Mouse (Mus musculus) midbrain, embryonic 16.5 days (tissue): Measurements from ENCODE around the gene Grm3. TPM values are rescaled to one million over a fixed set of nuclear protein-coding genes. Genes with fewer than 3 reads are reported as not detected.

Experiments
- ATAC-seq: fragments of 200-750 bp; cut with Nextera tagmentation; 2 replicates; pipeline ENCODE4 v1.8.0; 2017; ENCODE audit warnings: moderate TSS enrichment
- H3K27ac ChIP-seq: fragments of 300-500 bp; sonication (generic); 2 replicates; pipeline ENCODE4 v1.5.1; 2014; ENCODE audit warnings: mild to moderate bottlenecking, low read length, mixed read lengths
- H3K27me3 ChIP-seq: fragments of 300-500 bp; sonication (generic); 2 replicates; pipeline ENCODE4 v1.6.1; 2014; ENCODE audit warnings: low read depth, low read length, mixed read lengths; ENCODE audit not compliant: control insufficient read depth, insufficient read depth
- H3K36me3 ChIP-seq: fragments of 300-500 bp; sonication (generic); 2 replicates; pipeline ENCODE4 v1.6.1; 2014; ENCODE audit warnings: mild to moderate bottlenecking, low read length, moderate library complexity, mixed read lengths; ENCODE audit not compliant: control insufficient read depth, insufficient read depth
- H3K4me1 ChIP-seq: fragments of 300-500 bp; sonication (generic); 2 replicates; pipeline ENCODE4 v1.6.1; 2014; ENCODE audit warnings: mild to moderate bottlenecking, low read length, mixed read lengths; ENCODE audit not compliant: control insufficient read depth, insufficient read depth
- H3K4me2 ChIP-seq: fragments of 300-500 bp; sonication (generic); 2 replicates; pipeline ENCODE4 v1.6.1; 2014; ENCODE audit warnings: mild to moderate bottlenecking, low read length, mixed read lengths
- H3K4me3 ChIP-seq: fragments of 300-500 bp; sonication (generic); 2 replicates; pipeline ENCODE4 v1.5.1; 2014; ENCODE audit warnings: low read depth, mild to moderate bottlenecking, low read length, moderate library complexity, mixed read lengths
- H3K9ac ChIP-seq: fragments of 300-500 bp; sonication (generic); 2 replicates; pipeline ENCODE4 v1.6.1; 2014; ENCODE audit warnings: low read depth, low read length, mixed read lengths
- H3K9me3 ChIP-seq: fragments of 300-500 bp; sonication (generic); replicated peaks from 2 replicates; pipeline ENCODE4 v1.6.1; 2014; ENCODE audit warnings: mild to moderate bottlenecking, low read length, mixed read lengths; ENCODE audit not compliant: control insufficient read depth, poor library complexity, severe bottlenecking
- WGBS: fragments of 180-500 bp; shearing (Covaris S2); extraction: QIAGEN DNeasy Blood & Tissue Kit; methylation state at CpG from one replicate; pipeline ENCODE4 v1.1.7; 2014; 5-methylcytosine and 5-hydroxymethylcytosine counted together
- polyA plus RNA-seq: library from polyadenylated mRNA; unstranded; fragments of >200 nt; fragmentation: Nextera tagmentation; extraction: Ambion mirVana; gene quantifications from 2 replicates; pipeline ENCODE4 v1.2.1, GENCODE M21; 2015

Grm3 gene
- polyA plus RNA-seq, 1 experiment from 2014 or later: 82.6 TPM

DNA sequence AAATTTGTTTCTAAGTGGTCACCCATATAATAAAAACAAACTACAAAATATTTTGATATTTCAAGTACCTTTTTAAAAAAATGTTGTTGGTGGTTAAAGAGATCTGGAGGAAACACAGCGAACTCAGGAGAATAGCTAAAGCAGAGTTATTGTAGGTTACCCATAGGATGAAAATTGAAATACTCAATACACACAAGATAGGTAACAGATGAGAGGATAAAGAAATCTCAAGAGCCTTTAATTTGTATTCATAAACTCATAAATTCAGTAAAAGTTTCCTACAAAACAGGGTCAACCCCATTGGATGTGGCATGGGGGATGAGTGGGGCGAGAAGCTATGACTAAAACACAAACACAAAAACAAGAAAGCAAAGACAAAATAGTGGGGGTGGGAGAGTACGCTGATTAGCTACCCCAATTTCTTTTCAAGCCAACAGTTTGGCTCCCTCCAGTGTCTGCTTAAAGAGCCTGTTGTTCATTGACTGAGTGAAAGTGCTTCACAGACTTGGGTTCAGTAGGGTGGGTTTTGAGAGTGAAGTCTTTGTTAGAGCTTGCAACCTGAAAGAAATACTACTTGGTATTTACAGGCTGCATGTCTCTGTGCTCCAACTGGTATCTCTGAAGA, 21.5 kb downstream of the Grm3 start:
- Histone ChIP-seq H3K27me3 (no peaks in the 10 kb centered on the region), H3K9ac (no peak overlapping the region), H3K27ac (no peak overlapping the region), H3K4me2 (no peak overlapping the region), H3K36me3 (no peaks in the 10 kb centered on the region), H3K4me1 (no peaks in the 10 kb centered on the region), H3K9me3 (0 out of 2 replicates have a peak, but pooled peaks cover 2% of the 10 kb centered on the region), H3K4me3 (no peak overlapping the region)
- WGBS: 20% methylated on average over 3 of the region's 3 CpGs
- peak; percentile 68 for ATAC-seq

DNA sequence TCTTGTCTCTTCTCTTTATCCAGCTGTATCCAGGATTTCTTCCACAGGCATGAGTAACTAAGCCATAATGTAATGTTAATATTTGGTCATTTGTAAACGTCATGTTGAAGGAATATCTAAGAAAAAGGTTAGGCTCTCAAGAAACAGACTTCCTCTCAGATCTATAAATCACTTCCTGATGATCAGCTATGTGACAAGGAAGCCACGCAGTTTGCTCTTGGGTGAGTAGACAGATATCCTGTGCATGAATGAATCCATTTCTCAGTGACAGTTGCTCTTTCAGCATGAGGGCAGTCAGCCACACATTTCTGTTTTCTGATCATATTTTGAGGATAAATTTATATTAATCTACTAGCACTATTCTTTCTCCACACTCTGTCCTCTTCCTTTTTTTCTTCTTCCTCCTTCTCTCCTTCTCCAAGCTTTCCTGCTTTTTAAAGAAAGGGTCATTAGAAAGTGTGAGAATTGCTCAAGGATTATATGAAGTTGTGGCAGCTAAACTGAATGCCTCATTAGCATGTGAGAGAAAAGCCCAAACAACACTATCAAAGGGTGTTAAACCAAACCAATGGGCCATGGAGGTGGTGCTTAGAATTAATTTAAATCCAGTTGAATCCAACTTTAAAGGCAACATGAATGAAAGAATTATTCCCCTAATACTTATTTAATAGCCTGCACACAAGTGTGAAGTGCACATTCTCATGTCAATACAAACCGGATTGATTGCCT, 22.1 kb downstream of the Grm3 start:
- Histone ChIP-seq H3K27me3 (no peaks in the 10 kb centered on the region), H3K4me2 (no peak overlapping the region), H3K27ac (peak overlapping the region; percentile 35), H3K4me3 (no peak overlapping the region), H3K4me1 (no peaks in the 10 kb centered on the region), H3K9ac (no peak overlapping the region), H3K9me3 (0 out of 2 replicates have a peak, but pooled peaks cover 2% of the 10 kb centered on the region), H3K36me3 (no peaks in the 10 kb centered on the region)
- 9% methylated on average over 3 of the region's 3 CpGs for WGBS
- ATAC-seq: 0 out of 2 replicates have a peak, but pooled peaks have one; percentile 62

DNA sequence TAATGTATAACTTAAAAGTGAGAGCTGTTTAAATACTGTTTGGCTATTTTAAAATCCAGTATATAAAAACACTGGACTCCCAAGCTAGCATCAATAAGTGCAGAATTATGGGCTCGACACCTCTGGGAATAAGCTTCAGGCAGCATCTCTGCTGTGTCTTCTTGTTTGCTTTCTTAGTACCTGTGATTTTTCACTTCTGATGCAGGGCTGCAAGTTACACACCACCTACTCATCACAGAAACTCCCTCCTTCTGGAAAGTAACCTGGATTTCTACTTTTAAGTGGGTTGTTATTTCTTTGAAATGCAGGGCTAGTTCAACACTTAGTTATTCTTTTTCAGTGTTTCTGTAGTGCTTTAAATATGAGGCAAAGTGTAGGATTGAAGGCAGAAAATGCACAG, 32.6 kb downstream of the Grm3 start:
- Histone ChIP-seq H3K27me3 (no peaks in the 10 kb centered on the region), H3K4me3 (no peak overlapping the region), H3K27ac (no peak overlapping the region), H3K9me3 (no peaks in the 10 kb centered on the region), H3K4me2 (no peak overlapping the region), H3K9ac (no peak overlapping the region), H3K4me1 (no peaks in the 10 kb centered on the region), H3K36me3 (no peaks in the 10 kb centered on the region)
- WGBS: 84% methylated on average over 1 of the region's 1 CpGs
- ATAC-seq: no peak

DNA sequence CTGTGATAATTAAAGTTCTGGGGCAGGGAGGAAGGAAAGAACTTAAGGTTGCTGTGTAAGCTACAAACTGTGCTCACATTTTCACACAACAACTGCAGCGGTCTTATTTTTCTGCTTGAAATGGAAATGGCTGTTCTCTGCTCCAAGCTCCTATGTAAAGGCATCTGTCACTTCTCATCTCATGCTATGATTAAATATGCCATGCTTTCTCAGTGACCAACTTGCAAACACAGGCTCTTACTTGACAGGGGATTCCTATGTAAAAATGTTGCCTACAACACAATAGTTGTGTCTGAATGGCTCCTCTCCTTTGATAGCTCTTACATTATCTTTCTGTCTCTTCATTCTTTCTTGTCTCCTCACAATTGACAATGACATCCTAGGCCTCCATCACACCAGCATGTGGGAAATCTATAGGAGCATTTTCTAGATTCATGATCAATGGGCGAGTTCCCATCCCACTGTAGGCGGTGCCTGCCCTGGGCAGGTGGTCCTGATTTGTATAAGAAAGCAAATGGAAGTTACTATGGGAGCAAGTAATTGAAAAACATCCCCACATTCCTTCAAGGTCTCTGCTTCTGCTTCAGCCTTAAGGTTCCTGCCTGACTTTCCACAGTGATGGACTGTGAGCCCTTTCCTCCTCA, 34.2 kb downstream of the Grm3 start:
- no peak overlapping the region for H3K9ac ChIP-seq
- no peaks in the 10 kb centered on the region for H3K9me3 ChIP-seq
- H3K27me3 ChIP-seq: no peaks in the 10 kb centered on the region
- 0 out of 2 replicates have a peak, but pooled peaks have one; percentile 21 for ATAC-seq
- 14% methylated on average over 3 of the region's 3 CpGs for WGBS
- no peaks in the 10 kb centered on the region for H3K36me3 ChIP-seq
- H3K27ac ChIP-seq: 0 out of 2 replicates have a peak overlapping the region, but pooled peaks have one; percentile 34
- no peak overlapping the region for H3K4me3 ChIP-seq
- H3K4me1 ChIP-seq: no peaks in the 10 kb centered on the region
- H3K4me2 ChIP-seq: no peak overlapping the region

DNA sequence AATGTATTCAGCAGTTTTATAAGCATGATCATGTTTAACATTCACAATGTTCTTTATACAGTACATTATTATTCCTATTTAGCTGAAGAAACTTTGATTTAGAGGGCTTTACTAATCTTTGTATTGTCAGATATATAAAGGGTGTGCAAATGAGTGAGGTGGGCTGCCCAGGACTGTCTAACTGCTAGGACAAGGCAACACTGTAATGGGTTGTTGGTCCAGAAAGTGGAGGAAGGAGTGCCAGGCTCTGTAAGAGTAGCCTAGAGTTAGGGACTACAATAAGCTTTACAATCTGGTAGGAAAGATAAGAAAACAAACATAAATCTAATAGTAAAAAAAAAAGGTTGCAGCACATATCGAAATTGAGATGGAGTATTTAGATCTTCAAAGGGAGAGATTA, 34.8 kb downstream of the Grm3 start:
- Histone ChIP-seq H3K4me2 (no peak overlapping the region), H3K4me3 (no peak overlapping the region), H3K9me3 (no peaks in the 10 kb centered on the region), H3K27me3 (no peaks in the 10 kb centered on the region), H3K9ac (no peak overlapping the region), H3K4me1 (no peaks in the 10 kb centered on the region), H3K36me3 (no peaks in the 10 kb centered on the region), H3K27ac (no peak overlapping the region)
- 13% methylated on average over 1 of the region's 1 CpGs for WGBS
- peak; percentile 80; the same call in 1 of the 2 replicates for ATAC-seq

DNA sequence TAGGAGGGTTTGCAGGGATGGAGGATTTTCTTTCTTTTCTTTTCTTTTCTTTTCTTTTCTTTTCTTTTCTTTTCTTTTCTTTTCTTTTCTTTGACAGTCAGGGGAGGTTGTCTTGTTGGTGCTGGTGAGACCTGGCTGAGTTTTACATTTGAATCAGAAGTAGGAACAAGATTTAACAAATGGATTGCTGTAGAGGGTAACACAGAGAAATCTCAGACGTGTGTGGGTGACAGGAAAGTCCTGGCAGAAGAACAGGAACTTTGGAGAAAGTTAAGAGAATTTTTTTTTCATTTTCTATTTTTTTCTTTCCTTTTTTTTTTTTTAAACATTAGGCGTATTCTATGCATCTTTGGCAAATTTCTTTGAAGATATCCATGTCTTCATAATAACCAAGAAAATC, 41.8 kb downstream of the Grm3 start:
- 54% methylated on average over 2 of the region's 2 CpGs for WGBS
- H3K4me1 ChIP-seq: no peaks in the 10 kb centered on the region
- no peak overlapping the region for H3K9ac ChIP-seq
- no peak overlapping the region for H3K4me2 ChIP-seq
- H3K36me3 ChIP-seq: no peaks in the 10 kb centered on the region
- H3K27me3 ChIP-seq: no peaks in the 10 kb centered on the region
- H3K9me3 ChIP-seq: no peaks in the 10 kb centered on the region
- ATAC-seq: no peak
- H3K4me3 ChIP-seq: no peak overlapping the region
- no peak overlapping the region for H3K27ac ChIP-seq

DNA sequence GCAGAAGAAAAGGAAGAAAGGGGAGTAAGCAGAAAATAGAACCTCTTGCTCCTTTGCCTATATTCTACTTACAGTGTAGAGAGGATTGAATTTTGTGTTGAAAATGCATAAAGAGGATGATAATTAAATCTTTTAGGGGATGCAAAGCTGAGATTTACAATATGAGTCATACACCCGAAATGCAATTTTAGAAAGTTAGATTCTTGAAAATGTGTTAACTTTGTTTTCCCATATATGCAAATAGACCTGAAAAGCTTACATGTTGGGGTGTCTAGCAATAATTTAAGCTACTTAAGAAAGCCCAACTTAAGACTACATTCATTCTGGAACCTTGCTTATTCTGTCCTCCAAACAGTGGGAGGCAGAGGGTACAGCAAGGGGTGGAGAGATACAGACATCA, 56.0 kb downstream of the Grm3 start:
- WGBS: 95% methylated on average over 1 of the region's 1 CpGs
- no peaks in the 10 kb centered on the region for H3K4me1 ChIP-seq
- no peak overlapping the region for H3K9ac ChIP-seq
- H3K4me2 ChIP-seq: no peak overlapping the region
- H3K27ac ChIP-seq: no peak overlapping the region
- H3K4me3 ChIP-seq: no peak overlapping the region
- ATAC-seq: no peak
- H3K9me3 ChIP-seq: no peaks in the 10 kb centered on the region
- H3K27me3 ChIP-seq: no peaks in the 10 kb centered on the region
- no peaks in the 10 kb centered on the region for H3K36me3 ChIP-seq

DNA sequence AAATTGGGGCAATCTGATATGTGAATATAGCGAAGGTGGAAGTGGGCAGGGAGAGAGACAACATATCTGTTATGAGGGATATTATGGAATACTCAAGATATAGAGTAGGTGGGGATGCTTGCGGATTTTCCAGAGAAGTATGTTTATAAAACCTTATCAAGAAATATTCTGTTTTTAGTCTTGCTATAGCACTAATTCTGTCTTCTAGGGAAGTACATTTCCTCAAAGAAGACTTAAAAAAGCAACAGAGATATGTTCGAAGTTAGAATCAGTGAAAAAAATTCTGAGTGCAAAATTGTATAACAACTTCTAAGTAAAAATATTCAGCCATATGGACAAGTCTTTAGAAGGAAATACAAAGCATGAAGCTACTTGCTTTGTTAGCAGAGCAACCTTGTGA, 61.6 kb downstream of the Grm3 start:
- Histone ChIP-seq H3K4me3 (no peak overlapping the region), H3K36me3 (no peaks in the 10 kb centered on the region), H3K27ac (no peak overlapping the region), H3K4me1 (no peaks in the 10 kb centered on the region; the same call in 1 of the 2 replicates), H3K9ac (no peak overlapping the region), H3K27me3 (no peaks in the 10 kb centered on the region), H3K4me2 (no peak overlapping the region), H3K9me3 (no peaks in the 10 kb centered on the region)
- 93% methylated on average over 3 of the region's 3 CpGs for WGBS
- no peak for ATAC-seq
